Comparison of ENCODE assay signal across 8 mouse cellular contexts in the genomic region with DNA sequence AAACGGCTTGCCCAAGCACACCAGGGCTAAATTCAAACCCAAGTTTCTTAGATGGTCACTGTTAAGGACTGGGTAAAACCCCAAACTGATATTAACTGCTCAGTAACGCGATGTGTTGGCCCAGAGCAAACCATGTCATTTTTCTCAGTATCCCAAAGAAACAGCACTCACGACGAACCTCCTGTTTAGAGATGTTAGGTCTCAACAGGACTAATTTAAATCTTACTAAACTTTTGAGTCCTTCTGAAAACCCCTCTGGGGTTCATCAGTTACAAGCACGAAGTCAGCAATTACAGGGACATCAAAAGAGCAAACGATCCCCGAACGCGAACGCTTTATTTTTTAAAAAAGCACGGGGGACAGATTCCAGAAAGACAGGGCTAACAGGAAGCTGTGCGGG. TPM values are rescaled to one million over a fixed set of nuclear protein-coding genes. Genes with fewer than 3 reads are reported as not detected.
A peak's percentile ranks its signal among the peaks of the same experiment; 100 is the strongest.
DNase-seq lines count a peak whose midpoint lies in the region; ATAC-seq and TF ChIP-seq lines count a peak whose summit lies in the region.

No protein-coding gene starts in this region.

- H3K4me1 ChIP-seq in heart, embryonic 11.5 days (ENCODE audit: control insufficient read depth, insufficient read depth, low read length): peaks cover 23% of the 10 kb centered on the region
- H3K4me1 ChIP-seq in ES-Bruce4 (ENCODE audit: control insufficient read depth, insufficient read depth, low read length): no peaks in the 10 kb centered on the region
- H3K4me1 ChIP-seq in forebrain, embryonic 14.5 days (ENCODE audit: control insufficient read depth, insufficient read depth, low read length): peaks cover 12% of the 10 kb centered on the region
- peaks cover 27% of the 10 kb centered on the region for H3K4me1 ChIP-seq in liver, embryonic 16.5 days (ENCODE audit: control insufficient read depth, low read depth, low read length)

- no peak for ATAC-seq in heart, embryonic 11.5 days (replicated peaks; ENCODE audit: insufficient number of reproducible peaks, low FRiP score, low TSS enrichment)
- no peak for ATAC-seq in forebrain, embryonic 14.5 days
- no peak for ATAC-seq in liver, embryonic 16.5 days (ENCODE audit: low read depth)

- TF ChIP-seq EP300 in ES-Bruce4 (IDR thresholded peaks at IDR 0.05; ENCODE audit: insufficient read depth, low read depth, low read length): no peak

- H3K4me2 ChIP-seq in heart, embryonic 11.5 days: peak overlapping the region; percentile 93
- H3K4me2 ChIP-seq in forebrain, embryonic 14.5 days (ENCODE audit: low read length): peak overlapping the region; percentile 56
- H3K4me2 ChIP-seq in liver, embryonic 16.5 days (ENCODE audit: low read depth, low read length): peak overlapping the region; percentile 85

- 2% methylated on average over 13 of the region's 13 CpGs for WGBS in heart, embryonic 11.5 days (ENCODE audit: insufficient replicate concordance)
- WGBS in forebrain, embryonic 14.5 days: 3% methylated on average over 13 of the region's 13 CpGs
- 2% methylated on average over 13 of the region's 13 CpGs for WGBS in liver, embryonic 16.5 days (ENCODE audit: insufficient replicate concordance)

- intact Hi-C loops in heart, postnatal 25 days (cut with DNase I): loop anchor here (2.0 to 5.0 kb wide), 2 partner anchors 48 to 313 kb away; partner anchors contain the start of gene Prkacb

- peaks cover 8% of the 10 kb centered on the region; the same call in 1 of the 2 replicates for H3K36me3 ChIP-seq in heart, embryonic 11.5 days (ENCODE audit: control insufficient read depth, insufficient read depth, low read length)
- peaks cover 7% of the 10 kb centered on the region for H3K36me3 ChIP-seq in ES-Bruce4 (ENCODE audit: control insufficient read depth, insufficient read depth, low read length, poor library complexity, severe bottlenecking)
- H3K36me3 ChIP-seq in forebrain, embryonic 14.5 days (ENCODE audit: control insufficient read depth, insufficient read depth, low read length): peaks cover 9% of the 10 kb centered on the region
- peaks cover 8% of the 10 kb centered on the region for H3K36me3 ChIP-seq in liver, embryonic 16.5 days (ENCODE audit: control insufficient read depth, insufficient read depth)

- TF ChIP-seq CTCF in ES-Bruce4 (IDR thresholded peaks at IDR 0.05; ENCODE audit: low read depth, low read length): no peak

- no peaks in the 10 kb centered on the region for H3K27me3 ChIP-seq in heart, embryonic 11.5 days (ENCODE audit: control insufficient read depth, insufficient read depth, low read length)
- no peaks in the 10 kb centered on the region for H3K27me3 ChIP-seq in ES-Bruce4 (ENCODE audit: control insufficient read depth, insufficient read depth, low read length, poor library complexity, severe bottlenecking)
- no peaks in the 10 kb centered on the region for H3K27me3 ChIP-seq in forebrain, embryonic 14.5 days (replicated peaks; ENCODE audit: control insufficient read depth, insufficient read depth, low read length)
- H3K27me3 ChIP-seq in liver, embryonic 16.5 days (ENCODE audit: control insufficient read depth, insufficient read depth, low read depth, low read length): no peaks in the 10 kb centered on the region

- H3K9ac ChIP-seq in heart, embryonic 11.5 days (ENCODE audit: low read depth, low read length): peak overlapping the region; percentile 99
- H3K9ac ChIP-seq in ES-Bruce4 (ENCODE audit: low read depth, poor library complexity, severe bottlenecking): peak overlapping the region; percentile 89
- H3K9ac ChIP-seq in forebrain, embryonic 14.5 days (ENCODE audit: low read length): peak overlapping the region; percentile 83
- H3K9ac ChIP-seq in liver, embryonic 16.5 days (ENCODE audit: low read depth, low read length): peak overlapping the region; percentile 96

- peak overlapping the region; percentile 98 for H3K27ac ChIP-seq in heart, embryonic 11.5 days (ENCODE audit: low read depth, low read length)
- no peak overlapping the region for H3K27ac ChIP-seq in ES-Bruce4 (ENCODE audit: insufficient read depth, low read length)
- peak overlapping the region; percentile 58; the same call in 1 of the 2 replicates for H3K27ac ChIP-seq in forebrain, embryonic 14.5 days (ENCODE audit: low read depth, low read length)
- H3K27ac ChIP-seq in liver, embryonic 16.5 days (ENCODE audit: low read length): peak overlapping the region; percentile 97

- H3K4me3 ChIP-seq in heart, embryonic 11.5 days (ENCODE audit: low read depth, low read length): peak overlapping the region; percentile 92
- peak overlapping the region; percentile 89 for H3K4me3 ChIP-seq in ES-Bruce4 (ENCODE audit: low read depth, low read length)
- H3K4me3 ChIP-seq in forebrain, embryonic 14.5 days (ENCODE audit: low read depth, low read length): peak overlapping the region; percentile 82
- H3K4me3 ChIP-seq in liver, embryonic 16.5 days (ENCODE audit: low read depth, low read length): peak overlapping the region; percentile 84

- TF ChIP-seq POLR2A in ES-Bruce4 (IDR thresholded peaks at IDR 0.05; ENCODE audit: insufficient read depth, low read length): no peak

- DNase-seq in heart, postnatal 25 days (ENCODE audit: low spot score): no peak
- no peak for DNase-seq in forebrain, embryonic 14.5 days (ENCODE audit: low spot score)
- DNase-seq in cerebellum, adult 8-10 months: no peak
- DNase-seq in cerebellum, postnatal 4 days (ENCODE audit: low spot score in 2 of 2): no peak
- DNase-seq in thymus, adult 18-20 months: no peak

- H3K9me3 ChIP-seq in heart, embryonic 11.5 days (replicated peaks; ENCODE audit: control insufficient read depth, low read length): no peaks in the 10 kb centered on the region
- no peaks in the 10 kb centered on the region for H3K9me3 ChIP-seq in ES-Bruce4 (replicated peaks; ENCODE audit: control insufficient read depth, insufficient read depth, low read length, poor library complexity, severe bottlenecking)
- no peaks in the 10 kb centered on the region for H3K9me3 ChIP-seq in forebrain, embryonic 14.5 days (replicated peaks; ENCODE audit: control insufficient read depth, low read length)
- H3K9me3 ChIP-seq in liver, embryonic 16.5 days (replicated peaks; ENCODE audit: control insufficient read depth, low read length): no peaks in the 10 kb centered on the region

RNA-seq across cellular contexts. Expression of gene Spata1, which starts 0.6 kb away (rescaled TPM):
- polyA plus RNA-seq in heart, embryonic 11.5 days (2014; fragmentation: Nextera tagmentation; extraction: Ambion mirVana): 6.9 and 7.3 TPM in 2 replicates
- total RNA-seq in heart, postnatal 25 days (2021): 1 to 10 TPM; 2.2 to 2.3 TPM
- polyA plus RNA-seq in ES-Bruce4 (2011; ENCODE audit: insufficient read depth, insufficient read length, low read depth, missing spikeins): 6.5 and 7.5 TPM in 2 replicates
- polyA plus RNA-seq in forebrain, embryonic 14.5 days (2014; fragmentation: Nextera tagmentation; extraction: Ambion mirVana): 1.8 and 3.2 TPM in 2 replicates
- polyA plus RNA-seq in liver, embryonic 16.5 days (2015; fragmentation: Nextera tagmentation; extraction: Ambion mirVana): 1.0 and 1.1 TPM in 2 replicates

RNA-seq across cellular contexts. Expression of gene Gng5, which starts 0.6 kb away (rescaled TPM):
- polyA plus RNA-seq in heart, embryonic 11.5 days (2014; fragmentation: Nextera tagmentation; extraction: Ambion mirVana): 1,522 and 1,550 TPM in 2 replicates
- total RNA-seq in heart, postnatal 25 days (2021): 100 to 1,000 TPM; 197 to 229 TPM
- 296 and 330 TPM in 2 replicates for polyA plus RNA-seq in ES-Bruce4 (2011; ENCODE audit: insufficient read depth, insufficient read length, low read depth, missing spikeins)
- 392 and 558 TPM in 2 replicates for polyA plus RNA-seq in forebrain, embryonic 14.5 days (2014; fragmentation: Nextera tagmentation; extraction: Ambion mirVana)
- 573 and 596 TPM in 2 replicates for polyA plus RNA-seq in liver, embryonic 16.5 days (2015; fragmentation: Nextera tagmentation; extraction: Ambion mirVana)

RNA-seq across cellular contexts. Expression of gene Rpf1, which starts 22.2 kb away (rescaled TPM):
- polyA plus RNA-seq in heart, embryonic 11.5 days (2014; fragmentation: Nextera tagmentation; extraction: Ambion mirVana): 47.2 and 49.8 TPM in 2 replicates
- total RNA-seq in heart, postnatal 25 days (2021): 10 to 100 TPM; 13.6 to 15.5 TPM
- polyA plus RNA-seq in ES-Bruce4 (2011; ENCODE audit: insufficient read depth, insufficient read length, low read depth, missing spikeins): 79.2 and 79.8 TPM in 2 replicates
- 60.2 and 64.3 TPM in 2 replicates for polyA plus RNA-seq in forebrain, embryonic 14.5 days (2014; fragmentation: Nextera tagmentation; extraction: Ambion mirVana)
- polyA plus RNA-seq in liver, embryonic 16.5 days (2015; fragmentation: Nextera tagmentation; extraction: Ambion mirVana): 24.6 and 25.0 TPM in 2 replicates

RNA-seq across cellular contexts. Expression of gene Ctbs, which starts 49.4 kb away (rescaled TPM):
- polyA plus RNA-seq in heart, embryonic 11.5 days (2014; fragmentation: Nextera tagmentation; extraction: Ambion mirVana): 10.8 and 12.5 TPM in 2 replicates
- 1 to 10 TPM; 4.2 to 4.4 TPM for total RNA-seq in heart, postnatal 25 days (2021)
- 15.1 and 17.1 TPM in 2 replicates for polyA plus RNA-seq in ES-Bruce4 (2011; ENCODE audit: insufficient read depth, insufficient read length, low read depth, missing spikeins)
- 4.0 and 5.0 TPM in 2 replicates for polyA plus RNA-seq in forebrain, embryonic 14.5 days (2014; fragmentation: Nextera tagmentation; extraction: Ambion mirVana)
- 6.2 and 7.2 TPM in 2 replicates for polyA plus RNA-seq in liver, embryonic 16.5 days (2015; fragmentation: Nextera tagmentation; extraction: Ambion mirVana)
